Mouse (Mus musculus) gastrocnemius, adult 2 months (tissue): ENCODE results near the gene Cckbr. TPM values are rescaled to one million over a fixed set of nuclear protein-coding genes. Genes with fewer than 3 reads are reported as not detected.

Experiments used
- DNase-seq: peaks from one replicate; pipeline ENCODE4 v3.0.0; 2022
- H3K27ac ChIP-seq: fragments of 200-600 bp; 2 replicates; pipeline ENCODE4 v1.8.1; 2022; ENCODE audit warnings: mild to moderate bottlenecking
- H3K4me3 ChIP-seq: fragments of 200-600 bp; 2 replicates; pipeline ENCODE4 v1.8.1; 2022; ENCODE audit warnings: mild to moderate bottlenecking, moderate library complexity
- CTCF ChIP-seq: fragments of 200-600 bp; IDR thresholded peaks from 2 replicates; pipeline ENCODE4 v1.8.1; 2022; ENCODE audit warnings: antibody characterized with exemption, mild to moderate bottlenecking, moderate library complexity
- intact Hi-C: fragments of 180-260 bp; cut with DNase I; formaldehyde crosslinking; loops from one replicate; pipeline ENCODE4 v1.15.1; 2025
- long read RNA-seq, 2 experiments: library from polyadenylated mRNA; stranded (forward); transcript quantifications; one replicate each; pipeline ENCODE4 v2.0.0; 2021
- total RNA-seq, 2 experiments: library from RNA; stranded (reverse); gene quantifications; 2 replicates each; pipeline ENCODE4 v1.2.3; 2021

The Cckbr gene
- not detected for total RNA-seq
- long read RNA-seq, experiment 1 = 0 reads
- long read RNA-seq, experiment 2 = 0 reads

DNA sequence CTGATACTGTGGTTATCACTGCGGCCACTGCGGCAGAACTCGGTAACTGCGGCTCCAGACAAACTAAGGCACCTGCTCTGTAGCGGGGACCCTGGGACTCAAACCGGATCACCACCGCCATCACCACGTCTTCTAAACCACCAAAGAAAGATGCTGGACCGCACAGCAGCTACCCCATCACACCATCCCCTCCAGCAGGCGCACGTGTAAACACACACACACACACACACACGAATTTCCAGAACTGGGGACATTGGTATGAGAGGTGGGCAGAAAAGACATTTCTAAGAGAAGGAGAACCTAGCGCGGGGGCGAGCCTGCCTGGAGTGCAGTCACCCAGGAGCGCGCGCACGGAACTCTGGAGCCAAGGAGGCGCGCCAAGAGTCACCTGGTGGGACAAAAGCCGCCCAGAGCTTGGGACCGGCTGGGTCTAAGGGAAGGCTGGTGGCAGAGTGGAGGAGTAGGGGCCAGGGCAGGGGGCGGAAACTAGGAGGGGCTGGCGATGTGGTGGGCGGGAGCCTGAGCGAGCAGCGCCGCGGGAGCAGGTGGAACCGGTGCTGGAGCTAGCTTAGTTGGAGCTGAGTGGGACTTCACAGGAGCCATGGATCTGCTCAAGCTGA is at the start of gene Cckbr:
Gene Cckbr (plus strand): TSS at position 308 of the 620 bp plus-strand sequence.
- Histone ChIP-seq H3K27ac (no peak within 1 kb of the TSS), H3K4me3 (no peak within 1 kb of the TSS)
- no peak for DNase-seq
- intact Hi-C loops = no loop called here
- no peak for TF ChIP-seq CTCF

DNA sequence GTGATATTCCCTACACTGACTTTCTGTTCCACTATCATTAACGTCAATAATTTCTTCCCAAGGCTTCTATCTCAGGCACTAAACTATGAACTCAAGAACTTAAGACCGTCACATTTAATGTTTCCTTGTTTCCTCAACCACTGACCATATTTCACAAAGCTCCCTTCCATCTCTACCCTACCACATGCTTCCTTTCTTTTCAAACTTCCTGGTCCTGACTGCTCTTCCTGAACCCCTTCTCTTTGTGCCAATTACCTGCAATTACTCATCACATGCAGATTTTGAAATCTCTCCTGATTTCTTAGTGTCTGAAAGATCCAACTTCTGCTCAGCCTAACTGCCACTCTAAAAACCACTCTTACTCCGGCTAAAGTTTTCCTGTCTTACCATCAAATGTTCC is 45.2 kb upstream of the Cckbr start:
- TF ChIP-seq CTCF = no peak
- no peak for DNase-seq
- H3K4me3 ChIP-seq = no peak overlapping the region
- H3K27ac ChIP-seq = no peak overlapping the region
- intact Hi-C loops = no loop called here

DNA sequence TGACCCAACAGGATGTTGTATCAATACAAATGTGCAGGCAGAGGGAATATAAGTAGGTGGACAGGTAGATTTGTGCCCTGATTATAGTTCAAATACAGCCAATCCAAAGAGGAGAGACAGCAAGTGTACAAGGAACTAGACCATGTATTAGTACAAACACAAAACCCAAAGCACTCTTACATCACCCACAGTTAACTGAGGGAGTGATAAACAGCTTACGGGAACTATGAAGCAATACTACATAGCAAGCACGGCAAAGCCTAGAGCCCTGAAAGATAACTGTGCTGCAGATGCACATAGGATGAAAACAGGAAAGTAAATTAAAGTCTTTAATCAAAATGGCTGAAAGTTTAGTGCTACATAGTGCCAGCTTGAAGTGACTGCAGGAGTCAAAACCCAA is 37.8 kb upstream of the Cckbr start:
- DNase-seq = no peak
- Histone ChIP-seq H3K4me3 (no peak overlapping the region), H3K27ac (no peak overlapping the region)
- intact Hi-C loops = no loop called here
- no peak for TF ChIP-seq CTCF

DNA sequence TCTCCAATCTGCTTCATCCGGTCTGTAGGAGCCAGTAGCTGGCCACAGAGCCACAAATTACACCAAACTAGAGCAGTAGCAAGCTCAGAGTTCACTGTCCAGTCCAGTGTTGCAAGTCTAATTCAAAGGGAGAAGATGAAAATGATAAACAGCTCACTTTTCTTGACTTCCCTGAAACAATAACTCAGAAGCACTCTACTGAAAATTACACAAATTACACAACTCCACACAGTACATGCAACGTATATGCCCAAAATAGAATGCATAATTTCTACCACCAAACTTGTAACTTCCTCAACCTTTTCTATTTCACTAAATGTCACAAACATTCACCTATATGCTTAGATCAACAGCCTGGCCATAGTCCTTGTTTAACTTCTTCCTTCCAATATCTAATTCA is 35.3 kb upstream of the Cckbr start:
- DNase-seq = no peak
- intact Hi-C loops = loop anchor here (10.0 kb wide), 1 partner anchor 255 kb away; the partner anchor contains the start of genes Arfip2, Gm45799 and Timm10b
- no peak for TF ChIP-seq CTCF
- Histone ChIP-seq H3K27ac (no peak overlapping the region), H3K4me3 (no peak overlapping the region)

DNA sequence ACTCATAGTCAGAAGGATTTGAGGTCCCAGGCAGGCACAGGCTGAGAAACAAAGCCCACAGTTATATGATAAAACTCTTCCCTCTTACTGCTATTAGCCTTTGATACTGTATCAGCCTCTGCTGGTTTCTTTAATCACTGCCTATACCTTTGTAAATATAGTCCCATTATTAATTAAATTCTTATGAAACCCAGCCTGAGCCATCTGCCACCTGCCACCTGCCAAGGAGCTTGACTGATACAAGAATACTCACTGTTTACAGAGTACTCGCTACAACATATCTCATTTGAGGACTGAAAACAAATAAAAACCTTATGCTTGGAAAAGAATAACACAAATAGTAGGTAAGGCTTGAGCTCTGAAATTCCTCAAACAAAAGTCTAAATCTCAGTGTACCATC is 30.9 kb upstream of the Cckbr start:
- no peak for TF ChIP-seq CTCF
- Histone ChIP-seq H3K27ac (no peak overlapping the region), H3K4me3 (no peak overlapping the region)
- intact Hi-C loops = loop anchor here (10.0 kb wide), 1 partner anchor 250 kb away; the partner anchor contains the start of genes Arfip2, Gm45799 and Timm10b
- DNase-seq = no peak

DNA sequence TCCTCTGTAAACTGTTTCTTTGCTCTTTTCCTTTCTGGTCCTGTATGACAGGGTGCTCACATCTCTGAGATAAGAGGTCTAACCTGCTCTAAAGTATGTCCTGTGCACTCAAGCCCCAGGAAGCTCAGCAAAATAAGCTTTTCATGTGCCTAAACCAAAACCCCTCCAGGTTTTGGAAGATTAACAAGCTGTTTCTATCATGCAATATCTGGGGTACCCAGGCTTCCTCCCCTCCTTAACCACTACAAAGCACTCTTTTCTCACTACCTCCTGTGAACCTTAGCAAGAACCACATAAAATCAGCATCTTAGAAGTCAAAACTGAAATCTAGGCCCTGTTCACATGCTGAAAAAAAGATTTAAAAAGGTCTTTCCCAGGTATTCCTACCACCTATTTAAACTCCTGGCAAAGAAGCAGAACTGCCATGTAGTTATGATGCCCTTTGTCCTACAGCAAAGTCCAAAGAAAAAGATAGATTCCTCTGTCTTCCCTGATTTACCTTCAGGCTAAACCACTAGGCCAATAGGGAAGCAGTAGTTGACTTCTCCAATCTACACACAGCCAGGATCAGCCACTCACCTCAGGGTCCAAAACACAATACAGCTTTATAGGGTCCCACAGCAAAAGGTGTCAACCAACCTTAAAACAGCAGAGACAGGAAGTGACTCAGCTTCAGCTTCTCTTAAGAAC is 30.3 kb upstream of the Cckbr start:
- DNase-seq = no peak
- intact Hi-C loops = loop anchor here (10.0 kb wide), 1 partner anchor 250 kb away; the partner anchor contains the start of genes Arfip2, Gm45799 and Timm10b
- no peak overlapping the region for H3K27ac ChIP-seq
- no peak for TF ChIP-seq CTCF
- H3K4me3 ChIP-seq = no peak overlapping the region

DNA sequence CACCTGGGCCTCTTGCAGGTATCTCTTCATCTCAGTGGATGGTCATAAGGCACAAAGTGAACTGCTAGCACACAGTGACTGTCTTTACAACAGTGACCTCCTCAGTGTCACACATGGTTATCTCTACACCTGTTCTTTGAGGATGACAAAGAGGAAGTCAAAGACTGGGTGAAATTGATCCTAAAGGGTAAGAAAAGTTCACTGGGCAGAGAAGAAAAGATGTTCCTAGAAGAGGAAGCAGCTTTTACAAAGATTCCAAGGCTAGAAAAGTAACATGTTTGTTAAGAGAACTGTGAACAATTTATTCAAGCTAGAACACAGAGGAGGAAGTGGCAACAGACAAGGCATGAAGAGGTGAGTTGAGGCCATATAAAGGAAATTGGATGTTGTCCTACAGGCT is 29.4 kb upstream of the Cckbr start:
- Histone ChIP-seq H3K27ac (no peak overlapping the region), H3K4me3 (no peak overlapping the region)
- intact Hi-C loops = loop anchor here (10.0 kb wide), 1 partner anchor 249 kb away; the partner anchor contains the start of genes Arfip2, Gm45799 and Timm10b
- TF ChIP-seq CTCF = no peak
- DNase-seq = no peak

DNA sequence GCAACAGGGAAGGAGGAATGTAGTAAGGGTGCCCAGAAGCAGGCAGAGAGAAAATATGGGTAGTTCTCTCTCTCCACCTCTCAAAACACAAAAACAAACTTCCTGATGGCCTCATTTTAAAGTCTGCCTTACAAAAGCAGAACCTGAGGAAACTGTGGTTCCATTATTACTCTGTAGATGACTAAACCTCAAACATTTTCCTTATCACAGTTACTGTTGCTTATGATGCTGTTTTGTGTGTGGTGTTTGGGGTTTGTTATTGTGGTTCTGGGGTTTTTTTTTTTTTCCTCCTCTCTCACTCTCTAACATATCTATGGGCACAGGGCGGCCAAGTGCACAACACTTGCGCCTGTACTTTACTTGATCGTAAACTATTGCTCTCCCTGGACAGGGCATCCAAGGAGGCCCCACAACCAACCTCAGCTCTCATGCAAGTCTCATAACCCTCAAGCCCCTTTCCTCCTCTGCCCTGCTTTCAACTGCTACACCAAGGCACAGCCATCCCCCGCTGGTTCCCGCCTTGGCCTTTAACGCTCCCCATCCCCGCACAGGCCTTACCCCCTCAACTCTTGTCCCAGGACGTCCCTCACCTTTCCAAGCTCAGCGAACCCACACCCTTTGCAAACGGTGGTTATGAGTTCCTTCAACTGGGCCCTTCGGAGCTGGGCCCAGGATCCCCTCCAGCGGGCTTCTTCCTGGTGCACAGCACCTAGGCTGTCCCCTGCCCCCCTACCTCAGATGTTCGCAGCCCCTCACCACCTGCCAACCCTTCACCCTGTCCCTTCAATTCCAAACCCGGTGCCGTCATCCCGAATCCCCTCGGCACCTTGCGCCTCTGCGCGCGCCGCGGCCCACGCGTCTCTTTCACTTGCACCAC is 26.2 kb upstream of the Cckbr start:
- H3K27ac ChIP-seq = peak overlapping the region; percentile 94
- DNase-seq = no peak

DNA sequence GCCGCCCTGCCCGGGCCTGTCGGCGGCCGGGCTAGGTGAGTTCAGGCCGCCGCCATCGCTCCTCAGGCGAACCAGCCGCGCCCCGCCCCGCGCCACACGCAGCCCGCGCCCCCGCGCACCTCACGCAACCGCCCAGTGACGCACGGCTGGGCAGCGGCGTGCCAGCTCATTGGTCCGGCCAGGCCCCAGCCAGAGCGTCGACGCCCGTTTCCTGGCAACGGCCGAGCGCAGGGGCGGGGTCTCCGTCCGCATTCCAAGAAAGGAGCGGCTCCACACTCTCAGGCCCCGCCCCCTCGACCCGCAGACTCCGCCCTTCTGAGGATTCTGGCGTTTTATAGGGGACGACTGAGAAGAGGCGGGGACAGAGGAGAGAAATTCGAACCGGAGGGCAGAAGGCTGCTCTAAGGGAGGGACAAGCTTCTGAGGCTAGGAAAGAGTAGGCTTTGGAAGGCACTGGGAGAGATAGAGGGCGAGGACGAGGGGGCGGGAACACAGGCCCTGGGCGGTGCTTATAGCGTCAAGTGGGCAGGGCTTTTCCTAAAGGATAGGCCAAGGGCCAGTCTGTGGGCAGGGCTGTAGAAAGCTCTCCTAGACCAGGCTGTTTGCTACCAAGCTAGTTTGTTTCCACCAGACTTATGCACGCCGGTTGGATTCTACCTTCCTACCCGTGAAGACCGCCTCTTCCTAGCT is 25.5 kb upstream of the Cckbr start, which contains the start of gene Fam160a2:
Gene Fam160a2 (minus strand): TSS at position 120 of the 690 bp plus-strand sequence.
- intact Hi-C loops = loop anchor here (10.0 kb wide), 1 partner anchor 245 kb away; the partner anchor contains the start of genes Arfip2, Gm45799 and Timm10b
- Histone ChIP-seq H3K4me3 (peak within 1 kb of the TSS; percentile 84), H3K27ac (peak within 1 kb of the TSS; percentile 94)
- peak; percentile 100 for DNase-seq
- no peak for TF ChIP-seq CTCF

More for the DNA sequence above, 26.2 kb upstream of the Cckbr start:
- intact Hi-C loops = loop anchor here (10.0 kb wide), 1 partner anchor 246 kb away; the partner anchor contains the start of genes Arfip2, Gm45799 and Timm10b
- H3K4me3 ChIP-seq = peak overlapping the region; percentile 84
- TF ChIP-seq CTCF = no peak

DNA sequence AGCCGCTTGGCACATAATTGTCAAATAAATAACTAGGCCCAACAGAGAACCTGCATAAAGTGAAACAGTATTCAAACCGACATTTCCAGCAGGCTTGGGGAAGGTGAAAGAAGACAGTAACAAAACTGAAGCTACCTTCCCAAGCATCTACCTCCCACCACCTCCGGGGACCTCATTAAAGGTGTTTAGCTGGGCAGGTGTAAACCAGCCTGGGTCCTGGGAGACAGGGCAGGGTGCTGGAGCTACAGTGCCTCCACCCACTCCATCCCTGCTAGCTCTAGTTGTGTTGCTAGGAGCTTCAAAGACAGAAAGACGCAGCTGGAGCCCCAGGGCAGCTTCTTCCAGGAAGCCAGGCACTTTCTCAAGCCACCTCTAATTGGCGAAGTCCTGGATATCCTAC is 21.3 kb upstream of the Cckbr start, which contains the start of gene Cnga4:
Gene Cnga4 (plus strand): TSS at position 301 of the 400 bp plus-strand sequence.
- intact Hi-C loops = no loop called here
- Histone ChIP-seq H3K4me3 (no peak within 1 kb of the TSS), H3K27ac (no peak within 1 kb of the TSS)
- DNase-seq = no peak
- TF ChIP-seq CTCF = no peak

DNA sequence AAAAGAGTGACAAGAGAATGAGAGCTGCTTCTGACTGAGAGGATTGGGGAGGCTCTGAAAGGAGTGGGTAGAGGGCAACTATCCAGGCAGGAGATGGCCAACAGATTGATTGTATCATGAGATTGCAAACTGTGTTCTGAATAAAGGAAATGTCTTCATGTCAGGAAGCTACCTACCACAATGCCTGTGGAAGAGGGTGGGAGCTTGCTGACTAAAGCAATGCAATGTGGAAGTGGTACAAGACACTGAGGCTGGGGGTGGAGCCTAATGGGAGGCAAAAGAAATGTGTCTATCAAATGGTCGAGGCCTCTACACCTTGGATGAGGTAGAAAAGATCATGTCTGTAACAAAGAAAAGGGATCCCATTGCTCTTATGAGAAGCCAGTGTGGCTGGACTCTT is 19.2 kb upstream of the Cckbr start:
- no peak for DNase-seq
- intact Hi-C loops = no loop called here
- H3K4me3 ChIP-seq = no peak overlapping the region
- H3K27ac ChIP-seq = no peak overlapping the region
- no peak for TF ChIP-seq CTCF
